Mouse (Mus musculus) gonadal fat pad, adult 2 months (tissue): ENCODE measurements around the gene Umod. TPM values are rescaled to one million over a fixed set of nuclear protein-coding genes. Genes with fewer than 3 reads are reported as not detected.

Source experiments
- DNase-seq: peaks from one replicate; pipeline ENCODE4 v3.0.0-alpha.2; 2012; ENCODE audit warnings: low read depth
- polyA plus RNA-seq: library from polyadenylated mRNA; depleted of rRNA; stranded (reverse); fragments of >200 nt; gene quantifications from 2 replicates; pipeline ENCODE4 v1.2.3, GENCODE M21; 2012; rRNA removed

Gene Umod
- polyA plus RNA-seq, 1 experiment, result 1.5 TPM

DNA sequence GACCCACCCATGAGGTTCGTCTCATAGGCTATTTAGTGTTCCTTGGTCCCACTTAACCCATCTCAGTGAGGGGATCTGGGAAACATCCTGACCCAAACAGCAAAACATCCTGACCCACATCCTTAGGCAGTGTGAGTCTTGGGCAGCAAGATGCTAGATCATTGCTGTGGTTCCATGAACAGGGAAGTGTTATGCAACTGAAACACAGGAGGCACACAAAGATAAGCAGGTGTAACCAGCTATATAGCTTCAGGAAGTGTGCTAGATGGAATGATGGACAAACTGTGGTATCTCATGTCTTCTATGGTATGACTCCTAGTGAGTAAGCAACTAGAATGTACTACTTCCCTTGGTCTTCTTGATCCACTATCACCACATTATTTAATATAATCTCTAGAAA is 37.1 kb downstream of the Umod start:
- DNase-seq, result no peak

DNA sequence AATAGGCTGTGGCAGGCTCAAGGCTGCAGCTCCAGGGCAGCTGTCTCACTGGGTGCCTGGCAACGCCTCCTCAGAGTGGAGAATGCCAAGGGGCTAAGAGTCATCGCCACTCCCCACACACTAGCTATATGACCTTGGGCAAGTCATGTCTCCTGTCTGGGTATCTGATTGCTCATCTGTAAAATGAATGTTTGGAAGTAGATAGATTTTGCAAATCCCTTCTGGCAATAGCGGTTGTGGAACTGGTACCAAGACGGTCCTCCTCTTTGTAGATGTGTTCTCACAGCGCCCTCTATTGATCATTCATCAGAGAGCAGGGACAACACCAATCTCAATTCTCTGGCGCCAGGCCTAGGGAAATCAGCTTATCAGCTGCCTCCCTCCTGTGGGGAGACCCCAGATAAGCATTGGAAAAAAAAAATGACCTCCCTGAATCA is 51.9 kb downstream of the Umod start:
- DNase-seq, result no peak

DNA sequence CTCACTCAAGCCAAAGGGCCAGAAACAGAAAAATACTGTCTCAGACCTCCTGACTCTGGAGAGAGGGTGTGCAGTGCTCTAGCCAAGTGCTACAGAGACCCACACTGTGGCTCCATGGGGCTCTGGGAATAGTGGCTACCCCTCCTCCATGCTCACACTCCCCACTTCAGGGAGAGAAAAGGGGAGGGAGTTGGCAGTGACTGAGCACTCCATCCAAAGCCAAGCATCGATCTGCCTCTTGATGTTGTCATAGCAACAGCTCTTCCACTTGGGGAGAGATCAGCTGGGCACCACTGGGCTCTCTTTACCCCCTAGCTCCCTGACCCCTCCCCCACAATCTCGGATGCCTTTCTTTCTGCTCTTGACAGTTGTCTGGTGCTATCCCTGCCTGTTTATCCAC is 58.4 kb downstream of the Umod start:
- DNase-seq, result no peak

DNA sequence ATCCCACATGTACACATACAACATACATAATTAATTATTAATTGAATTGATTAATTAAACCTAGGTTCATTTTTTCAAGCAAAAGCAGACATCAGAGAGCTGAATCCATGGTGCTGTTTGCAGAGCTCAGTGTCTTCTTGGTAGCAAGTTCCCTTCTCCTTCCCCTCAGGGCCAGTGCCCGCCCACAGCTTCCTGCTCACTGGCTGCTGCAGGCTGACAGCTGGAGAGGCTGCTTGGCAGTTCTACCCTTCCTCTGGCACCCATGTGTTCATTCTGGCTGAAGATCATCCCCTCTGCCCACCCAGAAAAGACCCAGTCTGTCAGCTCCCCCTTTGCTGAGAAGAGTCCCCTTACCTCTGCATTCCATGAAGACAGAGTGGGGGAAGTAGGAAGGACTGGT is 60.6 kb downstream of the Umod start:
- DNase-seq, result no peak

Other genes with a start within 250 kb of the Umod start
- not detected in 2 replicates for gene Gp2, start 20.0 kb downstream of the Umod start, polyA plus RNA-seq
- 3.1 and 3.2 TPM in 2 replicates for gene Acsm5, start 40.2 kb upstream of the Umod start, polyA plus RNA-seq
- gene Pdilt, start 44.2 kb upstream of the Umod start, polyA plus RNA-seq, result 0.11 and 0.12 TPM in 2 replicates
- 0.01 and 0.30 TPM in 2 replicates for gene Acsm2, start 75.1 kb upstream of the Umod start, polyA plus RNA-seq
- gene Acsm1, start 127.7 kb upstream of the Umod start, polyA plus RNA-seq, result 0.19 TPM in 1 of 2 replicates, not detected in the other
- not detected in 2 replicates for gene Acsm4, start 210.7 kb upstream of the Umod start, polyA plus RNA-seq
- 17.9 and 18.6 TPM in 2 replicates for gene Thumpd1, start 241.5 kb upstream of the Umod start, polyA plus RNA-seq